Mouse (Mus musculus) neutrophil, adult 5-6 weeks (primary cell): ENCODE measurements around the gene Gm14327. TPM values are rescaled to one million over a fixed set of nuclear protein-coding genes. Genes with fewer than 3 reads are reported as not detected.
"Not testable (repeated sequence)": the region's sequence is repeated elsewhere in the genome, so short reads cannot be mapped to it uniquely, and the experiment has no call there.

Experiments
- ATAC-seq: fragments of 151-379, 151-347 bp; 2 replicates; pipeline ENCODE4 v1.8.0; 2017; ENCODE audit warnings: mild to moderate bottlenecking, moderate TSS enrichment; ENCODE audit not compliant: insufficient number of reproducible peaks, poor library complexity, low FRiP score, severe bottlenecking; ENCODE audit errors: extremely low read depth
- total RNA-seq: library from RNA; stranded (forward); fragments of 200-1000 nt; gene quantifications from 2 replicates; pipeline ENCODE4 v1.2.3, GENCODE M21; 2017

Gm14327 gene
- total RNA-seq = 1.2 TPM in 1 of 2 replicates, not detected in the other

- not testable (repeated sequence) for ATAC-seq
Observed at GRCm38 (mm10) chr2:177897046-177897578, at the start of gene Gm14327. Gene Gm14327 (plus strand): TSS chr2:177897096.

GRCm38 (mm10) chr2:177862254-177862653, 34.6 kb upstream of the Gm14327 start:
- ATAC-seq = not testable (repeated sequence)

GRCm38 (mm10) chr2:177887743-177888142, 9.2 kb upstream of the Gm14327 start:
- ATAC-seq = not testable (repeated sequence)

- ATAC-seq = not testable (repeated sequence)
Observed at GRCm38 (mm10) chr2:177898171-177898570, 1.3 kb downstream of the Gm14327 start.

- not testable (repeated sequence) for ATAC-seq
Observed at GRCm38 (mm10) chr2:177903276-177903675, 6.4 kb downstream of the Gm14327 start.

GRCm38 (mm10) chr2:177925563-177926103, 28.7 kb downstream of the Gm14327 start, which contains the start of gene Zfp972:
Gene Zfp972 (minus strand): TSS chr2:177925613.
- ATAC-seq = not testable (repeated sequence)

Other genes starting within 250 kb of the Gm14327 start
- not detected in 2 replicates for gene Gm14322, start 137.8 kb upstream of the Gm14327 start, total RNA-seq
- 15.7 and 22.9 TPM in 2 replicates for gene Gm14325, start 56.8 kb upstream of the Gm14327 start, total RNA-seq
- gene Zfp972, start 28.5 kb downstream of the Gm14327 start, total RNA-seq = 13.0 TPM in 1 of 2 replicates, not detected in the other
- gene Gm14326, start 60.2 kb downstream of the Gm14327 start, total RNA-seq = 14.4 and 15.1 TPM in 2 replicates
- gene Zfp971, start 126.2 kb downstream of the Gm14327 start, total RNA-seq = 95.9 and 127 TPM in 2 replicates
- gene Zfp931, start 181.4 kb downstream of the Gm14327 start, total RNA-seq = 6.4 and 11.2 TPM in 2 replicates
- gene Phactr3, start 221.9 kb downstream of the Gm14327 start, total RNA-seq = 0.25 and 1.5 TPM in 2 replicates